Mouse (Mus musculus): Measurements from ENCODE around the gene Psma6. TPM values are rescaled to one million over a fixed set of nuclear protein-coding genes. Genes with fewer than 3 reads are reported as not detected.

Gene Psma6
- polyA plus RNA-seq, 1 experiment from 2014 or later: 417 TPM

Other genes starting within 250 kb of the Psma6 start
- 58.2 and 65.5 TPM in 2 replicates for gene Srp54b, start 229.1 kb upstream of the Psma6 start, polyA plus RNA-seq (2016; fragmentation: Nextera tagmentation; extraction: Ambion mirVana)
- gene 1700047I17Rik2, start 184.6 kb upstream of the Psma6 start, polyA plus RNA-seq (2016; fragmentation: Nextera tagmentation; extraction: Ambion mirVana): 2.5 TPM in 1 of 2 replicates, not detected in the other
- 70.2 and 81.4 TPM in 2 replicates for gene Srp54c, start 154.1 kb upstream of the Psma6 start, polyA plus RNA-seq (2016; fragmentation: Nextera tagmentation; extraction: Ambion mirVana)
- gene 1110008L16Rik, start 84.6 kb upstream of the Psma6 start, polyA plus RNA-seq (2016; fragmentation: Nextera tagmentation; extraction: Ambion mirVana): 10.0 and 12.5 TPM in 2 replicates
- gene Ppp2r3c, start 81.2 kb upstream of the Psma6 start, polyA plus RNA-seq (2016; fragmentation: Nextera tagmentation; extraction: Ambion mirVana): 29.6 and 30.5 TPM in 2 replicates
- 40.1 and 44.9 TPM in 2 replicates for gene Nfkbia, start 108.4 kb downstream of the Psma6 start, polyA plus RNA-seq (2016; fragmentation: Nextera tagmentation; extraction: Ambion mirVana)
- gene Aldoart2, start 181.0 kb downstream of the Psma6 start, polyA plus RNA-seq (2016; fragmentation: Nextera tagmentation; extraction: Ambion mirVana): not detected in 2 replicates
- gene Insm2, start 215.2 kb downstream of the Psma6 start, polyA plus RNA-seq (2016; fragmentation: Nextera tagmentation; extraction: Ambion mirVana): 1.0 and 1.6 TPM in 2 replicates

Data from neural tube, embryonic 12.5 days (tissue).